Mouse (Mus musculus): ENCODE results near the gene Dcbld1. TPM values are rescaled to one million over a fixed set of nuclear protein-coding genes. Genes with fewer than 3 reads are reported as not detected.
"Not testable (repeated sequence)": the region's sequence is repeated elsewhere in the genome, so short reads cannot be mapped to it uniquely, and the experiment has no call there.

The Dcbld1 gene
- polyA plus RNA-seq, 1 experiment from 2014 or later = 29.2 TPM

DNA sequence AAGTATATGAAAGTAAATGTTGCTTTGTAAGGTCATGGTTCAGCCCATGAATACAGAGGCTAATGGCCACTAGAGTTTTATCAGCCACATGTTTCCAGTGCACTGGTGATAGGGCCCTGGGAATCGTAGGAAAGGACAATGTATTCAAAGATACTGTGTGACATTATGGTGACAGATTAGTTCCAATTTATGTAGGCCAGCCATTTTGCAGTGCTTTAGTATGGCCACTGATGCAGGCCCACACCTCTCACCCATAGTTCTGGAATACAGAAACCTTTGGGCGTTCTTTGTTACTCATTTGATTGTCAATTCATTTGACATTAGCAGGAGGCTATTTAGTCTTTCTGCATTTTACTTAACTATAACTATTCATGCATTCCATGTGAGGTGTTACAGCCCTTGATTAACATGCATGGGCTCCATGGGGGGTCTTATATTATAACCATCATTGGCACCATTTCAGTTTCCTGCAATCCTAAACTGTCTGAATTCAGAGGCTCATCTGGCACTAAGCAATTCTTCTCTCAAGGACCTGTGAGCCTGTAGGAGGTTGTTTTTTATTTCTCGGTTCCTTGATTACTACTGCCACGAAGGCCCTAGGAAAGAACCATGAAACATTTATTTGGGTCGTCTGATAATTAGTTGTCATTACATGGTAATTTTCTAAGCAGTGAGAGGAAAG is 54.6 kb downstream of the Dcbld1 start:
- Histone ChIP-seq H3K9ac (no peak overlapping the region), H3K4me2 (no peak overlapping the region), H3K27me3 (no peaks in the 10 kb centered on the region), H3K4me1 (no peaks in the 10 kb centered on the region), H3K4me3 (no peak overlapping the region), H3K27ac (no peak overlapping the region), H3K36me3 (0 out of 2 replicates have a peak, but pooled peaks cover 5% of the 10 kb centered on the region), H3K9me3 (no peaks in the 10 kb centered on the region)
- no peak for ATAC-seq (ENCODE audit: borderline replicate concordance, extremely low read depth, low FRiP score, low TSS enrichment)
- 82% methylated on average over 5 of the region's 5 CpGs for WGBS

DNA sequence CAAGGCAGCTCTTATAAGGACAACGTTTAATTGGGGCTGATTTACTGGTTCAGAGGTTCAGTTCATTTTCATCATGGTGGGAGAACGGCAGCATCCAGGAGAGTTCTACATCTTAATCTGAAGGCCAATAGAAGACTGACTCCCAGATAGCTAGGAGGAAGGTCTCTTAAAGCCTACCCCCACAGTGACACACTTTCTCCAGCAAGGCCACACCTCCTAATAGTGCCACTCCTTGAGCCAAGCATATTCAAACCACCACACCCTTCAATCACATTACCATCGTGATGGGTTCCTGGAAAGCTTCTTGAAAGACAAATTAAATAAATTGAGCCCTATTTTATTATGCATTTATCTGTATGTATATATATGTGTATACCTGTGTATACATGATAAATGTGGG is 55.8 kb downstream of the Dcbld1 start:
- 87% methylated on average over 3 of the region's 3 CpGs for WGBS
- Histone ChIP-seq H3K9ac (no peak overlapping the region), H3K4me3 (no peak overlapping the region), H3K4me2 (no peak overlapping the region), H3K27me3 (no peaks in the 10 kb centered on the region), H3K4me1 (no peaks in the 10 kb centered on the region), H3K9me3 (no peaks in the 10 kb centered on the region), H3K36me3 (0 out of 2 replicates have a peak, but pooled peaks cover 5% of the 10 kb centered on the region), H3K27ac (no peak overlapping the region)
- ATAC-seq (ENCODE audit: borderline replicate concordance, extremely low read depth, low FRiP score, low TSS enrichment) = no peak

DNA sequence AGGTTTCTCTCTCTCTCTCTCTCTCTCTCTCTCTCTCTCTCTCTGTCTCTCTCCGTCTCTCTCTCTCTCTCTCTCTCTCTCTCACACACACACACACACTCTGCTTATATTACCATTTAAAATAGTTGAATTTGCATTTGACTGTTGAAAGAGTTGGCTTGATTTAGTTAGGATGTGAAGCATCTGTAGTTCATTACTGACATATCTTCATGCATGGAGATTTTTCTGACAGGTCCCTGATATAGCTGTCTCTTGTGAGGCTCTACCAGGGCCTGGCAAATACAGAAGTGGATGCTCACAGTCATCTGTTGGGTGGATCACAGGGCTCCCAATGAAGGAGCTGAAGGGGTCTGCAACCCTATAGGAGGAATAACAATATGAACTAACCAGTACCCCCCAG is 59.0 kb downstream of the Dcbld1 start:
- WGBS = 71% methylated on average over 1 of the region's 1 CpGs
- ATAC-seq (ENCODE audit: borderline replicate concordance, extremely low read depth, low FRiP score, low TSS enrichment); H3K27ac ChIP-seq; H3K9me3 ChIP-seq; H3K4me1 ChIP-seq; H3K36me3 ChIP-seq; H3K4me3 ChIP-seq; H3K4me2 ChIP-seq; H3K9ac ChIP-seq; H3K27me3 ChIP-seq: not testable (repeated sequence)

DNA sequence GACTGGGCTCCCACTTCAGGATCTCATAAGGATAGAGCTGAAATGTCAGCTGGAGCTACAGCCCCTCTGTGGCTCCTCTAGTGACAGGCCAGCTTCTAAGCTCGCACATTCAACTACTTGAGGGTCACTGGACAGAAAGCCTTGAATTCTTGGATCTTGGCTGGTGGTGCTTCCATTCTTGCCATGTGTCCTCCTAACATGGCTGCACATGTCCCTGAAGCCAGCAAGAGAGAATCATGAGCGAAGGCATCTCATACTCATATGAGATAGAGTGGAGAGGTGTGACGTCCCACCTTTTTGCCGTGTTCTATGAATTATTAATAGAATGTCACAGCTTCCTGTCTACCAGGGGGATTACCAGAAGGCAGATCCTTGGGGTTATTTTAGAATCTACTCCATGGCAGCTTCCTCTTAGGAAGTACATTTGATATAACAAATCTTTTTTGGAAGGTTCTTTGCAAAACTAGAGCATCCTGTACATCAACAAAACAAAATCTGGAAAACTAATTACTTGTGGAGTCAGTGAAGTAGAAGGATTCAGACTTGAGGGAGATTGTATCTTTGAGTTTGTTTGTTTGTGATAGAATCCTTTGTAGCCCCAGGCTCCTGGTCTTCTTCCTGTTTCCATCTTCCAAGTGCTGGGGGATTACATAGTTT is 60.6 kb downstream of the Dcbld1 start:
- no peaks in the 10 kb centered on the region for H3K9me3 ChIP-seq
- no peak overlapping the region for H3K27ac ChIP-seq
- no peak overlapping the region for H3K9ac ChIP-seq
- H3K27me3 ChIP-seq = no peaks in the 10 kb centered on the region
- no peak overlapping the region for H3K4me2 ChIP-seq
- WGBS = 73% methylated on average over 4 of the region's 4 CpGs
- ATAC-seq (ENCODE audit: borderline replicate concordance, extremely low read depth, low FRiP score, low TSS enrichment) = no peak
- no peaks in the 10 kb centered on the region for H3K4me1 ChIP-seq
- no peak overlapping the region for H3K4me3 ChIP-seq
- no peaks in the 10 kb centered on the region for H3K36me3 ChIP-seq

DNA sequence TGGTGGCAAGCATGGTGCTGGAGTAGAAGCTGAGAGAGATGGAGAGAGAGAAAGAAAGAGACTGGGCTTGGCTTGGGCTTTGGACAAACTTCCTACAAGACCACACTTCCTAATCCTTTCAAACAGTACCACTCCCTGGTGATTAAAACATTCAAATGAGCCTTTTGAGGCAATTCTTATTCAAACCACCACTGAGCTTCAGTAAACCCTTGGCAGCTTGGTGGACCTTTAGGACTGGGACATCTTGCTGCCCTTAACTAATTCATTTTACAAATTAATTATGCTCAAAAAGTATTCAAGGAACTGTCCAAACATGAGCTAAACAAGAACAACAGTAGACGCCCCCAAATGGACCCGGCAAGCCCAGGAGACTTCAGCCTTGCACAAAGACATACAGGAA is 62.5 kb downstream of the Dcbld1 start:
- no peaks in the 10 kb centered on the region for H3K9me3 ChIP-seq
- no peak overlapping the region for H3K27ac ChIP-seq
- no peak overlapping the region for H3K4me3 ChIP-seq
- no peaks in the 10 kb centered on the region for H3K27me3 ChIP-seq
- 86% methylated on average over 2 of the region's 2 CpGs for WGBS
- no peak overlapping the region for H3K9ac ChIP-seq
- no peaks in the 10 kb centered on the region for H3K4me1 ChIP-seq
- no peak overlapping the region for H3K4me2 ChIP-seq
- H3K36me3 ChIP-seq = no peaks in the 10 kb centered on the region
- ATAC-seq (ENCODE audit: borderline replicate concordance, extremely low read depth, low FRiP score, low TSS enrichment) = no peak

DNA sequence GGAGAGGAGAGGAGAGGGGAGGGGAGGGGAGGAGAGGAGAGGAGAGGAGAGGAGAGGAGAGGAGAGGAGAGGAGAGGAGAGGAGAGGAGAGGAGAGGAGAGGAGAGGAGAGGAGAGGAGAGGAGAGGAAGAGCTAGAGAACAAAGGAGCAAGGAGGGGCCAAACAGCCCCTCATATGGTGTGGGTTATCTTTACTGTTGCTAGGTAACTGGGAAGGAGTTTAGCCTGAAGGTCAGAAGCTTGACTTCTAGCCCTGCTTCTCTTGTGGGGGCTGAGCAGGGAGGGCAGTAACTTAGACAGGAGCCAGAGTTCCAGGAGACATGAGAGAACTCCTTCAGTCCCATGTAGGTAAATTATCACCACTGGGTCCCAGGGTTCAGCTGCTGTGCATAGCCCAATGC is 65.1 kb downstream of the Dcbld1 start:
- not testable (repeated sequence) for H3K9me3 ChIP-seq; H3K4me3 ChIP-seq; ATAC-seq (ENCODE audit: borderline replicate concordance, extremely low read depth, low FRiP score, low TSS enrichment); H3K9ac ChIP-seq; H3K27ac ChIP-seq; H3K4me2 ChIP-seq; H3K4me1 ChIP-seq; H3K27me3 ChIP-seq; H3K36me3 ChIP-seq

DNA sequence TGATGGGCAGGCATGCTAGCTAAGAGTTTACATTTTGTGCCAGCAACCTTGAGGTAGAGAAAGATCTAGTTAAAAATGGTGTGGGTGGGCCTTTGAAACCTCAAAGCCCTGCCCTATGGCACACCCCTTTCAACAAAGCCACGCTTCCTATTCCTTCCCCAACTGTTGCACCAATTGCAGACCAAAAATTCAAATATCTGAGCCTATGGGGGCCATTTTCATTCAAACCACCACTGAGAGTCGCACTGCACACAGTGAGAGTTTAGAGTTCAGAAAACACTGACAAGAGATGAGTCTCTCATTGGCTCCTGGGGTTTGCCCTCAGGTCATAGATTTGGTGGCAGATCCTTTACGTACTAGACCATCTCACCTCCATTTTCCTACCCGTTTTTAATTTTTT is 68.3 kb downstream of the Dcbld1 start:
- no peak overlapping the region for H3K9ac ChIP-seq
- 89% methylated on average over 4 of the region's 4 CpGs for WGBS
- H3K27ac ChIP-seq = no peak overlapping the region
- no peaks in the 10 kb centered on the region for H3K4me1 ChIP-seq
- H3K36me3 ChIP-seq = peaks cover 5% of the 10 kb centered on the region; the same call in 1 of the 2 replicates
- no peaks in the 10 kb centered on the region for H3K9me3 ChIP-seq
- no peak overlapping the region for H3K4me2 ChIP-seq
- H3K4me3 ChIP-seq = no peak overlapping the region
- no peaks in the 10 kb centered on the region for H3K27me3 ChIP-seq
- no peak for ATAC-seq (ENCODE audit: borderline replicate concordance, extremely low read depth, low FRiP score, low TSS enrichment)

DNA sequence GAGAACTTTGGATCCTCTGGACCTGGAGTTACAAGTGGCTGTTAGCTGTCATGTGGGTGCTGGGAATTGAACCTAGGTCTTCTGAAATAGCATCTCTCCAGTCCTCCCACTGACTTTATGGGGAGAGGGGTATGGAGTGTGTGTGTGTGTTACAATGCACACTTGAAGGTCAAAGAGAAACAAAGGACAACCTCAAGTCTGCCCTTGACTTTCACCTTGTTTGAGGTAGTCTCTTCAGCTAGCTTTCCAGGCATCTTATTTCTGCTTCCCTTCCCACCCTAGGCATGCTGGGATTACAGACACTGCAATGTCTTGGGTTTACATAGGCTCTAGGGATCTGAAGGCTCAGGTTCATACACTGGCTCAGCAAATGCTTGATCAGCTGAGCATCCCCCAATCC is 68.9 kb downstream of the Dcbld1 start:
- ATAC-seq (ENCODE audit: borderline replicate concordance, extremely low read depth, low FRiP score, low TSS enrichment) = no peak

DNA sequence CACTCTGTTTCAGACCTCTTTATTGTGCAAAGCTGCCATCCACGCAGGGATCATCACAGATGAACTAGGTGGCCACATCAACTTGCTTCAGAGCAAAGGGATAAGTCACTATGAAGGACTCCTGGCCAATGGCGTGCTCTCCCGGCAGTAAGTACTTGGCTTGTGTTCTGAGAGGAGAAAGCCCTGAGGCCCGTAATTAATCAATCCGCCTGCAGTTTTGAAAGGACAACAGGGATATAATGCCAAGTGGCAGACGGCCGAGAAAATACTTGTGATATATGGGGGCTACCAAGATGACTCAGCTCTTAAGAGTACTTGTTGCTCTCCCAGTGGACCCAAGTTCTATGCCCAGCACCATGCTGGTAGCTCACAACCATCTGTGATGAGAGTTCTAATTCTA is 71.2 kb downstream of the Dcbld1 start:
- Histone ChIP-seq H3K27me3 (no peaks in the 10 kb centered on the region), H3K4me2 (no peak overlapping the region), H3K36me3 (peaks cover 5% of the 10 kb centered on the region; the same call in 1 of the 2 replicates), H3K4me1 (no peaks in the 10 kb centered on the region), H3K4me3 (no peak overlapping the region), H3K9ac (no peak overlapping the region), H3K27ac (no peak overlapping the region), H3K9me3 (no peaks in the 10 kb centered on the region)
- no peak for ATAC-seq (ENCODE audit: borderline replicate concordance, extremely low read depth, low FRiP score, low TSS enrichment)
- WGBS = 82% methylated on average over 7 of the region's 7 CpGs

More for the DNA sequence above, 68.9 kb downstream of the Dcbld1 start:
- Histone ChIP-seq H3K36me3 (peaks cover 5% of the 10 kb centered on the region; the same call in 1 of the 2 replicates), H3K27me3 (no peaks in the 10 kb centered on the region), H3K9me3 (no peaks in the 10 kb centered on the region), H3K4me3 (no peak overlapping the region), H3K4me2 (no peak overlapping the region), H3K4me1 (no peaks in the 10 kb centered on the region), H3K27ac (no peak overlapping the region), H3K9ac (no peak overlapping the region)

DNA sequence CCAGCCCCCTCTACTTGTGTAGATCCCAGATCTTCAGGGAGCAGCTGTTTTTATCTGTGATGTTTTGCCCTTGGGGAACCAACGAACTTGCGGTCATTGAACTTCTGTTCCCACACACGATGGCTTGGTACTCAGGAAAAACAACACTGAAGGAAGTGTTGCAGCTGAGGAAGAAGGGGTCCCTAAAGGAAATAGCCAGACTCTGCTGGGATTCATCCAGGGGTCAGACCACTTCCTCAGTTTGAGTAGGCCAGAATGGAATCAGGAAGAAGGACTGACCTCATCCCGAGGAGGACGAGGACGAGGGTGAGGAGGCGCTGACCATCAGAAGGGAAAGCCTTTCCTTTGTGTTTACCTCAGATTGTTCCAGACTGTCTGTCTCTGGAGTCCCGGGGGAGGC is 75.8 kb downstream of the Dcbld1 start:
- Histone ChIP-seq H3K27ac (no peak overlapping the region), H3K36me3 (peaks cover 18% of the 10 kb centered on the region; the same call in 1 of the 2 replicates), H3K9ac (no peak overlapping the region), H3K4me3 (no peak overlapping the region), H3K9me3 (no peaks in the 10 kb centered on the region), H3K4me1 (no peaks in the 10 kb centered on the region), H3K4me2 (no peak overlapping the region), H3K27me3 (no peaks in the 10 kb centered on the region)
- WGBS = 69% methylated on average over 8 of the region's 8 CpGs
- ATAC-seq (ENCODE audit: borderline replicate concordance, extremely low read depth, low FRiP score, low TSS enrichment) = peak; percentile 39

DNA sequence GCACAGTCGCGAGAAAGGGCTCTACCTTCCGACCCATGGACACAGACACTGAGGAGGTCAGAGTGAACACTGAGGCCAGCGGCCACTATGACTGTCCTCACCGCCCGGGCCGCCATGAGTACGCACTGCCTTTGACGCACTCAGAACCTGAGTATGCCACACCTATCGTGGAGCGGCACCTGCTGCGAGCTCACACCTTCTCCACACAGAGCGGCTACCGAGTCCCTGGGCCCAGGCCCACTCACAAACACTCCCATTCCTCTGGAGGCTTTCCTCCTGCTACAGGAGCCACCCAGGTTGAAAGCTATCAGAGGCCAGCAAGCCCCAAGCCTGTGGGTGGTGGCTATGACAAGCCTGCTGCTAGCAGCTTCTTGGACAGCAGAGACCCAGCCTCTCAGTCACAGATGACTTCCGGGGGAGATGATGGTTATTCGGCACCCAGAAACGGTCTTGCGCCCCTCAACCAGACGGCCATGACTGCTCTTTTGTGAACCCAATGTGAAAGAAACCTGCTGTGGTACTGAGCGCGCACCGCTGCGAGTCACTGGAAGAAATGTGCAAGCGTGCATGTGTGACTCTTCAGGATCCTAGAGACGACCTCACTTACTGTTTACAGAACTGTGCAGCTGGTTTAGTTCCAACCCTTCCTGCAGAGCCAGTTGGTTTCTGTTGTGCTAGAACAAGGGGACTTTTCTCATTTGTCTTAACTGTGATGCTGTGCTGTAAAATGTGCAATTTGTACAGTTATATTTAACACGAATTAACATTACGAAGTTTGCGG is 86.3 kb downstream of the Dcbld1 start:
- 88% methylated on average over 28 of the region's 28 CpGs for WGBS
- H3K27ac ChIP-seq = no peak overlapping the region
- H3K4me3 ChIP-seq = no peak overlapping the region
- no peak for ATAC-seq (ENCODE audit: borderline replicate concordance, extremely low read depth, low FRiP score, low TSS enrichment)
- H3K4me1 ChIP-seq = no peaks in the 10 kb centered on the region
- H3K9ac ChIP-seq = no peak overlapping the region
- H3K4me2 ChIP-seq = no peak overlapping the region
- H3K9me3 ChIP-seq = no peaks in the 10 kb centered on the region
- H3K36me3 ChIP-seq = peaks cover 32% of the 10 kb centered on the region
- no peaks in the 10 kb centered on the region for H3K27me3 ChIP-seq

DNA sequence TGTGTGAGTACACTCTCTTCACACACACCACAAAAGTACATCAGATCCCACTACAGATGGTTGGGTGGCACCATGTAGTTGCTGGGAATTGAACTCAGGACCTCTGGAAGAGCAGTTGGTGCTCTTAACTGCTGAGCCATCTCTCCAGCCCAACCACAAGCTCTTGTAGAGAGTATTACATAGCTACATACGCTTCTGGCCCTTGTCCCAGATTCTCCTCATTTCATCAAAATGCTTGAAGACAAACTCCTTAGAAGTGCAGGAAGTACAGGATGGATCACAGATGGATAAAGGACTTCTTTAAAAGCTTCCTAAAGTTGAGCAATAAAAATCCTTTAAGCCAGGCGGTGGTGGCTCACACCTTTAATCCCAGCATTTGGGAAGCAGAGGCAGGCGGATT is 88.5 kb downstream of the Dcbld1 start:
- peaks cover 24% of the 10 kb centered on the region for H3K36me3 ChIP-seq
- no peak overlapping the region for H3K27ac ChIP-seq
- ATAC-seq (ENCODE audit: borderline replicate concordance, extremely low read depth, low FRiP score, low TSS enrichment) = no peak
- H3K9me3 ChIP-seq = no peaks in the 10 kb centered on the region
- H3K27me3 ChIP-seq = no peaks in the 10 kb centered on the region
- H3K4me2 ChIP-seq = no peak overlapping the region
- H3K4me1 ChIP-seq = no peaks in the 10 kb centered on the region
- WGBS = 86% methylated on average over 3 of the region's 3 CpGs
- no peak overlapping the region for H3K4me3 ChIP-seq
- H3K9ac ChIP-seq = no peak overlapping the region

All from lung, embryonic 15.5 days (tissue).